Mouse (Mus musculus) MEL (cell line): ENCODE data around the gene Foxa2. TPM values are rescaled to one million over a fixed set of nuclear protein-coding genes. Genes with fewer than 3 reads are reported as not detected.

Experiments
- DNase-seq: peaks from one replicate; pipeline ENCODE4 v3.0.0; 2011; ENCODE audit warnings: low read depth, low spot score
- H3K27ac ChIP-seq: 2 replicates; pipeline ENCODE4 v1.5.1; 2012; ENCODE audit warnings: low read depth, mild to moderate bottlenecking, control low read depth, low read length, moderate library complexity; ENCODE audit not compliant: control insufficient read depth
- H3K27me3 ChIP-seq, 2 experiments: fragments of 150-350 bp in 1 of 2; sonication (generic) in 1 of 2; 2 replicates each; pipeline ENCODE4 v1.6.1; 2012; ENCODE audit warnings: low read length in 2 of 2, mild to moderate bottlenecking in 2 of 2, improper control_type of control experiment in 1 of 2, moderate library complexity in 1 of 2; ENCODE audit not compliant: insufficient read depth in 2 of 2, control insufficient read depth in 1 of 2
- H3K36me3 ChIP-seq, 2 experiments: 2 replicates each; pipeline ENCODE4 v1.6.1; 2012 to 2014; ENCODE audit warnings: low read length in 2 of 2, improper control_type of control experiment in 1 of 2, inconsistent platforms in 1 of 2, mild to moderate bottlenecking in 1 of 2; ENCODE audit not compliant: insufficient read depth in 2 of 2, control insufficient read depth in 1 of 2
- H3K4me1 ChIP-seq, 2 experiments: fragments of 150-350 bp in 1 of 2; sonication (generic) in 1 of 2; 2 replicates each; pipeline ENCODE4 v1.6.1; 2012; ENCODE audit warnings: low read length in 2 of 2, improper control_type of control experiment in 1 of 2, mild to moderate bottlenecking in 1 of 2; ENCODE audit not compliant: insufficient read depth in 2 of 2, control insufficient read depth in 1 of 2
- H3K4me3 ChIP-seq, 2 experiments: fragments of 150-350 bp in 1 of 2; sonication (generic) in 1 of 2; 2 replicates each; pipeline ENCODE4 v1.5.1; 2012; ENCODE audit warnings: low read depth in 2 of 2, low read length in 2 of 2, mild to moderate bottlenecking in 2 of 2, moderate library complexity in 2 of 2, control low read depth in 1 of 2, improper control_type of control experiment in 1 of 2; ENCODE audit not compliant: control insufficient read depth in 1 of 2, insufficient read depth in 1 of 2
- H3K79me2 ChIP-seq: 2 replicates; pipeline ENCODE4 v1.6.1; 2012; ENCODE audit warnings: mild to moderate bottlenecking, low read length, moderate library complexity; ENCODE audit not compliant: control insufficient read depth, poor library complexity, insufficient read depth
- H3K9ac ChIP-seq: 2 replicates; pipeline ENCODE4 v1.6.1; 2012; ENCODE audit warnings: low read depth, mild to moderate bottlenecking, control low read depth, low read length, moderate library complexity; ENCODE audit not compliant: control insufficient read depth, poor library complexity, severe bottlenecking
- H3K9me3 ChIP-seq: fragments of 150-350 bp; sonication (generic); replicated peaks from 2 replicates; pipeline ENCODE4 v1.6.1; 2012; ENCODE audit warnings: mild to moderate bottlenecking, low read length, improper control_type of control experiment, moderate library complexity; ENCODE audit not compliant: insufficient read depth
- CHD1 ChIP-seq: IDR thresholded peaks from 2 replicates; pipeline ENCODE4 v1.6.1; 2012; ENCODE audit warnings: low read depth, mild to moderate bottlenecking, inconsistent platforms, low read length, improper control_type of control experiment
- CTCF ChIP-seq, 3 experiments: IDR thresholded peaks in 2 of 3; conservative IDR thresholded peaks in 1 of 3; 2 replicates each; pipeline ENCODE4 v1.5.1; 2011 to 2012; ENCODE audit warnings: low read length in 3 of 3, low read depth in 2 of 3, mild to moderate bottlenecking in 2 of 3, improper control_type of control experiment in 1 of 3, inconsistent platforms in 1 of 3, mixed read lengths in 1 of 3, moderate library complexity in 1 of 3; ENCODE audit not compliant: control insufficient read depth in 1 of 3, insufficient read depth in 1 of 3, poor library complexity in 1 of 3, severe bottlenecking in 1 of 3
- ELF1 ChIP-seq: IDR thresholded peaks from 2 replicates; pipeline ENCODE4 v1.6.1; 2014; ENCODE audit warnings: low read depth, mild to moderate bottlenecking, inconsistent platforms, low read length, improper control_type of control experiment, moderate library complexity
- GABPA ChIP-seq: IDR thresholded peaks from 2 replicates; pipeline ENCODE4 v1.6.1; 2012; ENCODE audit warnings: low read depth, mild to moderate bottlenecking, inconsistent platforms, low read length, improper control_type of control experiment, moderate library complexity
- HCFC1 ChIP-seq: IDR thresholded peaks from 2 replicates; pipeline ENCODE4 v1.6.1; 2012; ENCODE audit warnings: low read depth, mild to moderate bottlenecking, inconsistent platforms, low read length, improper control_type of control experiment, moderate library complexity
- KAT2A ChIP-seq: conservative IDR thresholded peaks from 2 replicates; pipeline ENCODE4 v1.6.1; 2012; ENCODE audit warnings: low read depth, low read length, improper control_type of control experiment, inconsistent platforms
- MAX ChIP-seq: IDR thresholded peaks from 2 replicates; pipeline ENCODE4 v1.6.1; 2011; ENCODE audit warnings: low read length, improper control_type of control experiment
- MAZ ChIP-seq: IDR thresholded peaks from 2 replicates; pipeline ENCODE4 v1.6.1; 2012; ENCODE audit warnings: low read depth, mild to moderate bottlenecking, inconsistent platforms, low read length, improper control_type of control experiment
- MYB ChIP-seq: IDR thresholded peaks from 2 replicates; pipeline ENCODE4 v1.6.1; 2011; ENCODE audit warnings: mild to moderate bottlenecking, low read depth, low read length, improper control_type of control experiment
- MYC ChIP-seq: IDR thresholded peaks from 2 replicates; pipeline ENCODE4 v1.6.1; 2011; ENCODE audit warnings: low read depth, mild to moderate bottlenecking, low read length, improper control_type of control experiment, moderate library complexity
- SMC3 ChIP-seq: IDR thresholded peaks from 2 replicates; pipeline ENCODE4 v1.6.1; 2011; ENCODE audit warnings: low read depth, low read length, improper control_type of control experiment
- TAL1 ChIP-seq: IDR thresholded peaks from 2 replicates; pipeline ENCODE4 v1.6.1; 2012; ENCODE audit warnings: mild to moderate bottlenecking, inconsistent platforms, low read length, moderate library complexity, mixed read lengths
- UBTF ChIP-seq: IDR thresholded peaks from 2 replicates; pipeline ENCODE4 v1.6.1; 2012; ENCODE audit warnings: low read depth, mild to moderate bottlenecking, inconsistent platforms, low read length, improper control_type of control experiment, moderate library complexity, borderline replicate concordance; ENCODE audit not compliant: insufficient read depth
- polyA plus RNA-seq, 2 experiments: library from polyadenylated mRNA; stranded (reverse) in 1 of 2; unstranded in 1 of 2; fragments of >175 nt in 1 of 2; fragments of >200 nt in 1 of 2; gene quantifications; 2 replicates each; pipeline versions ENCODE4 v1.2.1 to v1.2.4; 2012; ENCODE audit warnings: low replicate concordance in 2 of 2, low read depth in 1 of 2; ENCODE audit not compliant: insufficient read length in 2 of 2, insufficient read depth in 1 of 2, missing spikeins in 1 of 2
- total RNA-seq: library from RNA; depleted of rRNA; stranded (reverse); fragments of 300-350 nt; gene quantifications from 2 replicates; pipeline ENCODE4 v1.2.3, GENCODE M21; 2012

Gene Foxa2
- total and polyA plus RNA-seq, 3 experiments, result not detected

- no peak for DNase-seq
- Histone ChIP-seq H3K27ac (no peak overlapping the region), H3K79me2 (no peaks in the 10 kb centered on the region), H3K27me3 (no peaks in the 10 kb centered on the region), H3K9ac (no peak overlapping the region), H3K4me3 (no peak overlapping the region), H3K9me3 (no peaks in the 10 kb centered on the region), H3K36me3 (no peaks in the 10 kb centered on the region), H3K4me1 (no peaks in the 10 kb centered on the region)
- no peak for TF ChIP-seq KAT2A
- TF ChIP-seq SMC3, result no peak
- no peak for TF ChIP-seq GABPA
- TF ChIP-seq CTCF (IDR thresholded peaks at IDR 0.05 in 2 of 3, conservative IDR thresholded peaks at IDR 0.05 in 1 of 3; ENCODE audit: control insufficient read depth in 1 of 3, insufficient read depth in 1 of 3, low read depth in 2 of 3, low read length in 3 of 3, poor library complexity in 1 of 3, severe bottlenecking in 1 of 3), result no peak
- no peak for TF ChIP-seq MAX
- no peak for TF ChIP-seq UBTF
- no peak for TF ChIP-seq MYC
- no peak for TF ChIP-seq HCFC1
- no peak for TF ChIP-seq MAZ
- no peak for TF ChIP-seq TAL1
- TF ChIP-seq ELF1, result no peak
Measured at GRCm38 (mm10) chr2:148009049-148009448, 37.7 kb downstream of the Foxa2 start.

GRCm38 (mm10) chr2:148004554-148005521, 41.9 kb downstream of the Foxa2 start:
- no peaks in the 10 kb centered on the region for H3K36me3 ChIP-seq
- H3K27ac ChIP-seq, result no peak overlapping the region
- DNase-seq, result no peak
- no peak for TF ChIP-seq MAZ
- no peak for TF ChIP-seq GABPA
- no peak for TF ChIP-seq CHD1
- TF ChIP-seq MYB, result no peak
- TF ChIP-seq CTCF (IDR thresholded peaks at IDR 0.05 in 2 of 3, conservative IDR thresholded peaks at IDR 0.05 in 1 of 3; ENCODE audit: control insufficient read depth in 1 of 3, insufficient read depth in 1 of 3, low read depth in 2 of 3, low read length in 3 of 3, poor library complexity in 1 of 3, severe bottlenecking in 1 of 3), result no peak
- H3K4me1 ChIP-seq, result no peaks in the 10 kb centered on the region
- H3K9me3 ChIP-seq, result no peaks in the 10 kb centered on the region
- no peaks in the 10 kb centered on the region for H3K79me2 ChIP-seq
- H3K4me3 ChIP-seq, result no peak overlapping the region
- H3K9ac ChIP-seq, result no peak overlapping the region
- no peaks in the 10 kb centered on the region for H3K27me3 ChIP-seq
